Mouse (Mus musculus) heart, adult 2 months (tissue): ENCODE measurements around the gene Slc35b2. TPM values are rescaled to one million over a fixed set of nuclear protein-coding genes. Genes with fewer than 3 reads are reported as not detected.

Source experiments
- DNase-seq, 2 experiments: peaks; one replicate each; pipeline ENCODE4 v3.0.0; 2021
- H3K27ac ChIP-seq: fragments of 200-600 bp; 2 replicates; pipeline ENCODE4 v1.8.1; 2022
- H3K27me3 ChIP-seq: fragments of 200-500 bp; 2 replicates; pipeline ENCODE4 v1.6.1; 2012; ENCODE audit warnings: mild to moderate bottlenecking, low read length, inconsistent platforms, mixed read lengths; ENCODE audit not compliant: control insufficient read depth, insufficient read depth
- H3K36me3 ChIP-seq: fragments of 200-500 bp; 2 replicates; pipeline ENCODE4 v1.6.1; 2012; ENCODE audit warnings: low read length, inconsistent platforms; ENCODE audit not compliant: control insufficient read depth, insufficient read depth
- H3K4me1 ChIP-seq: fragments of 200-500 bp; 2 replicates; pipeline ENCODE4 v1.6.1; 2011; ENCODE audit warnings: low read length; ENCODE audit not compliant: control insufficient read depth, insufficient read depth
- H3K4me3 ChIP-seq: fragments of 200-600 bp; 2 replicates; pipeline ENCODE4 v1.8.1; 2022
- H3K79me2 ChIP-seq: fragments of 200-500 bp; replicated peaks from 2 replicates; pipeline ENCODE4 v1.6.1; 2012; ENCODE audit warnings: mild to moderate bottlenecking, inconsistent platforms, low read length, moderate library complexity, mixed read lengths; ENCODE audit not compliant: control insufficient read depth, insufficient read depth
- H3K9ac ChIP-seq: fragments of 200-500 bp; 2 replicates; pipeline ENCODE4 v1.6.1; 2012; ENCODE audit warnings: low read depth, mild to moderate bottlenecking, control low read depth, inconsistent platforms, low read length, mixed read lengths
- CTCF ChIP-seq: fragments of 200-600 bp; IDR thresholded peaks from 2 replicates; pipeline ENCODE4 v1.8.1; 2022; ENCODE audit warnings: antibody characterized with exemption, mild to moderate bottlenecking, moderate library complexity
- EP300 ChIP-seq: fragments of 200-500 bp; IDR thresholded peaks from 2 replicates; pipeline ENCODE4 v1.6.1; 2011; ENCODE audit warnings: low read depth, low read length, control low read depth; ENCODE audit not compliant: insufficient read depth
- POLR2A ChIP-seq: fragments of 200-500 bp; IDR thresholded peaks from 2 replicates; pipeline ENCODE4 v1.6.1; 2011; ENCODE audit warnings: mild to moderate bottlenecking, low read depth, low read length, control low read depth; ENCODE audit not compliant: insufficient read depth
- WGBS: fragments of 180-500 bp; shearing (Covaris S2); methylation state at CpG from one replicate; pipeline ENCODE4 v1.1.7; 2018; 5-methylcytosine and 5-hydroxymethylcytosine counted together
- intact Hi-C: fragments of 180-260 bp; cut with DNase I; formaldehyde crosslinking; loops from one replicate; pipeline ENCODE4 v1.15.1; 2025
- polyA plus RNA-seq: library from polyadenylated mRNA; depleted of rRNA; stranded (reverse); fragments of >200 nt; gene quantifications from 2 replicates; pipeline ENCODE4 v1.2.3, GENCODE M21; 2012
- total RNA-seq, 2 experiments: library from RNA; stranded (reverse); gene quantifications; 2 replicates each; pipeline ENCODE4 v1.2.3; 2021

Gene Slc35b2
- total and polyA plus RNA-seq, 3 experiments: 23.4 to 45.1 (median 24.0) TPM

DNA sequence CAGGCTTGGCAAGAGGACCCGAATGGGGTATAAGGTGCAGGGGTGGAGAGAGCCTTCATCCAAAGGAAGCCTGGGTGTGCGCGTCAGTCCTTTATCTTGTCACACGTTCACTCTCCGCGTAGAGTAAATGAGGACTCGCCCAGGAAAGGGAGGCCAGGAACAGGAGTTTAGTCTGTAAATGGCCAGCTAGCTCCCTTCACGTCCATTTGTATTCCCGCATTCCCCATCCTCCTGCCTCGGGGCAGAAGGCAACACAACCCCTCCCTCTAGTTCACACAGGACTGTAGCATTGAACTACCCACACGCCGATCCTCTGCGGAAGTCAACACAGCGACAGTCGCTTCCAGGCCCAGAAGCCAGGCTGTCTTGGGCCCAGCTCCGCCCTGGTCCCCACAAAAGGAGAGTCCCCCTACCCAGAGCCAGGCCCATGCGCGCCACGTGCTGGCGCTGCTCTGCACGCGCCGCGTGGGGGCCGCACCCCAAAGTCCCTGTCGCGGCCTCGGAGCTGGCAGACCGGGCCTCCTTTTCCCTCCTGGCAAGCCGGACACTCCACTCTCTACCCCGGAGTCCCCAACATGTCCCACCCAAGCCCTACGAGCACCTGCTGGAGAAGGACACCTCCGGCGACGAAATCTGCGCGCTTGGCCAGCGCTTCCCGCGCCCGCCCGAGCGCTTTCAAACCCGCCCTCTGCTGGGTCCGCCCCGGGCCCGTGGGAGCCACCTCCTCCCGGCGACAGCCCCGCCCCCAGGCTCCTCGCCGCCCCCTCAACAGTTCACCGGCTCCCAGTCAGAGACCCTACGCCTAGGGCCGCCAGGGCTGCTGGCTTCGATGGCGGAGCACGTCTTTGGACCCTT, 31.4 kb downstream of the Slc35b2 start:
- H3K27me3 ChIP-seq: no peaks in the 10 kb centered on the region
- no peaks in the 10 kb centered on the region for H3K36me3 ChIP-seq
- intact Hi-C loops: no loop called here
- peak; percentile 90 to 91 for DNase-seq
- peak overlapping the region; percentile 94 for H3K27ac ChIP-seq
- no peaks in the 10 kb centered on the region for H3K79me2 ChIP-seq
- TF ChIP-seq POLR2A: peak; percentile 75
- TF ChIP-seq CTCF: peak; percentile 26; the same call in 1 of the 2 replicates
- TF ChIP-seq EP300: no peak
- H3K9ac ChIP-seq: peak overlapping the region; percentile 63
- under 1% methylated on average over 58 of the region's 58 CpGs for WGBS
- peaks cover 37% of the 10 kb centered on the region for H3K4me1 ChIP-seq
- H3K4me3 ChIP-seq: peak overlapping the region; percentile 79

DNA sequence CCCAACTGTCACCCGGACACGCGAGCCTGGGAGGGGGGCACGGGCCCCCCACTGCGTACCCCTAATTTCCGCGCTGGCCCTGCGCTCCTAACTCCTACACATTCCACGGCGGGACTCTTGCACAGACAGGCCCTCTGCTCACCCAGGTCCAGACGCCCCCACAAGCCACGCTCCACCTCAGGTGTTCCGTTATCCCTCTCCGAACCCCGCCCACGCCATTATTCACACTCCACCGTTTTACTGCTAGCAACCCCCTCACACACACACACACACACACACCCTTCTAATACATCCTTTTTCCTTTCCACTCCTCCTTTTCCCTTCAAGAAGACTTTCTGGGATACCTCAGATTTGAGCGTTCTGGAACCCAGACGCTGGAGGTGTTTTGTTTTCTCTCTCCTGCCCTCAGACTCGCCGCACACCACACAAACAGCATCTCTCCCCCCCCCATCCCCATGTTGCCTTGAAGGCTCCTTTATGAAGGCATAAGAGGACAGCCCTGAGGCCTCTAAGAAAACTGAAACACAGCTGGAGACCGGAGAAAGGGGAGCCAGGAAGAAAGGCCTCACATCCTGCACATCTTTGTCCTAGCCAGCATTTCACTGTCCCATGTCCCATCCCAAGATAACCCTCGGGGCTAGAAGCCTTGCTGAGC, 32.2 kb downstream of the Slc35b2 start:
- peak overlapping the region; percentile 79 for H3K4me3 ChIP-seq
- H3K27me3 ChIP-seq: no peaks in the 10 kb centered on the region
- peaks cover 36% of the 10 kb centered on the region for H3K4me1 ChIP-seq
- intact Hi-C loops: no loop called here
- no peaks in the 10 kb centered on the region for H3K79me2 ChIP-seq
- no peaks in the 10 kb centered on the region for H3K36me3 ChIP-seq
- TF ChIP-seq EP300: no peak
- TF ChIP-seq POLR2A: no peak
- no peak for TF ChIP-seq CTCF
- peak overlapping the region; percentile 63 for H3K9ac ChIP-seq
- 20% methylated on average over 23 of the region's 23 CpGs for WGBS
- H3K27ac ChIP-seq: peak overlapping the region; percentile 94
- DNase-seq: no peak

DNA sequence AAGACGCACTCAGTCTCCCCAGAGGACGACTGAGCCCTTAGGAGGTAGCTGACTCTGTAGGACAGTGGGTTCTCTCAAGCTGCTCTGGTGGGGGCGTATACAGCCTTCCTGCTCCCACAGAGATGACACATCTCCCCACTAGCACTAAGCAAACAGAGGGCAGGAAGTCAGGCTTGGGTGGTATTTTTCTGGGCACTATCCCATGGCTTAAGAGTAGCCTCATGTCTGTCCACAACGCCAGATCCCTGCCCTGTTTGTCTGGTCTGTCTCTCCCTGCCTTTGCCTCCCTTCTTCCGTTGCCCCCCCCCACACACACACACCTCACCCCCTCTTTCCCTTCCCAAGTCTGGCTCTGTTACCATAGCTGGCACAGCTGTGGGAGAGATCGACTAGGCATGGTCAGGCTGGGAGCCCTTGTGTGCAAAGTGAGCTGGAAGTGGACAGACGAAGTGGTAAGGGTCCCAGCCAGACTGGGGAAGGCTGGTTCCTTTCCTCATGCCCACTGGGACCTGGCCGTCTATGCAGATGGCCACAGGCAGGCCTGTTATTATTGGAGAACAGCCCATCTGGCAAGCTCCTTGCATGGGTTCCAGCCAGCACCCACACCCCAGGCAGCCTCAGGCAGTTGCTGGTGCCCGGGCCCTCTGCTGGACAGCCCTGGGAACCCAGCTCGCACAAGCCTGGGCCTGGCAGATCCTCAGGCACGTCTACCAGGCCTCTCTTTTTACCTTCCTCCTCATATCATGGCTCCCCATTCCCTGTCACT, 33.1 kb downstream of the Slc35b2 start:
- Histone ChIP-seq H3K36me3 (no peaks in the 10 kb centered on the region), H3K27ac (peak overlapping the region; percentile 60), H3K79me2 (no peaks in the 10 kb centered on the region), H3K4me3 (no peak overlapping the region), H3K4me1 (peaks cover 28% of the 10 kb centered on the region), H3K27me3 (no peaks in the 10 kb centered on the region), H3K9ac (peak overlapping the region; percentile 5; the same call in 1 of the 2 replicates)
- DNase-seq: peak; percentile 83 to 88
- intact Hi-C loops: no loop called here
- WGBS: 22% methylated on average over 11 of the region's 11 CpGs
- TF ChIP-seq POLR2A: no peak
- TF ChIP-seq CTCF: peak; percentile 90
- peak; percentile 34; the same call in 1 of the 2 replicates for TF ChIP-seq EP300

DNA sequence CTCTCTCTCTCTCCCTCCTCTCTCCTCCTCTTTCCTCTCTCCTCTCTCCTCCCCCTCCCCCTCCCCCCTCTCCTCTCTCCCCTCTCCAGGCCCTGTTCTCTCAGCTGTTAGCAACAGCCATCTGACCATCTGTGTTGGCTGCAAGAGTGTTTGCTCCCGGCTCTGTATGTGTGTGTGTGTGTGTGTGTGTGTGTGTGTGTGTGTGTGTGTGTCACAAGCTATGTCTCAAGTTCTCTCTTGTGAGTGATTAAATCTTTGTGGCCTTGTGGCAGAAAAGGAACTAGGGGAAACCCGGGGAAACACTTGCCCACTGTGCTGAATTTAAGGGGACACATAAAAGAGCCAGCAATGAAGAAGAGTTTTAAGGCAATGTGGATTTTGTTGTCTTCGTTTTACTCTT, 34.1 kb downstream of the Slc35b2 start:
- TF ChIP-seq EP300 (no peak), CTCF (no peak), POLR2A (no peak)
- H3K4me1 ChIP-seq: peaks cover 24% of the 10 kb centered on the region
- H3K79me2 ChIP-seq: no peaks in the 10 kb centered on the region
- H3K36me3 ChIP-seq: no peaks in the 10 kb centered on the region
- H3K27ac ChIP-seq: no peak overlapping the region
- no peak overlapping the region for H3K4me3 ChIP-seq
- H3K27me3 ChIP-seq: no peaks in the 10 kb centered on the region
- WGBS: 40% methylated on average over 3 of the region's 3 CpGs
- DNase-seq: peak in 1 of 2 experiments; percentile 56
- H3K9ac ChIP-seq: no peak overlapping the region
- intact Hi-C loops: loop anchor here (2.0 kb wide), 1 partner anchor 13 kb away; no protein-coding TSS in a partner anchor

DNA sequence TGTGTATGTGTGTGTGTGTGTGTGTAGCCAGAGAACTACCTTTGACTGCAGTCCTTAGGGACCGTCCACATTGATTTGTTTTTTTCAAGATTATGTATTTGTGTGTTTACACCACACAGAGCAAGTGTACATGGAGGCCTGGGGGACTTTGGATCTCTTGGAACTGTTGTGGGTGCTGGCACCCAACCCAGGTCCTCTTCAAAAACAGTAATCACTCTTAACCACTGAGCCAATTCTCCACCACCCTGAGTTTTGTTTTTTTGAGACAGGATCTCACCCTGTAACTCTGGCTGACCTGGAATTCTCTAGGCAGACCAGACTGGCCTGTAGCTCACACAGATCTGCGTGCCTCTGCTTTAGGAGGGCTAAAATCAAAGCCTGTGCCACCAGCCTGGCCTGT, 34.7 kb downstream of the Slc35b2 start:
- H3K36me3 ChIP-seq: no peaks in the 10 kb centered on the region
- no peak overlapping the region for H3K9ac ChIP-seq
- H3K27ac ChIP-seq: no peak overlapping the region
- H3K79me2 ChIP-seq: no peaks in the 10 kb centered on the region
- no peaks in the 10 kb centered on the region for H3K27me3 ChIP-seq
- H3K4me1 ChIP-seq: peaks cover 20% of the 10 kb centered on the region
- H3K4me3 ChIP-seq: no peak overlapping the region
- intact Hi-C loops: loop anchor here (2.0 kb wide), 1 partner anchor 14 kb away; no protein-coding TSS in a partner anchor
- TF ChIP-seq EP300 (no peak), CTCF (no peak), POLR2A (no peak)
- no peak for DNase-seq
- 90% methylated on average over 2 of the region's 2 CpGs for WGBS
